Mouse (Mus musculus) small intestine, adult 2 months (tissue): ENCODE results near the gene Acy3.

ENCODE experiments used
- CTCF ChIP-seq: fragments of 200-500 bp; IDR thresholded peaks from 2 replicates; pipeline ENCODE4 v1.5.1; 2012; ENCODE audit warnings: low read depth, mild to moderate bottlenecking, control low read depth, inconsistent platforms, low read length, moderate library complexity, mixed read lengths; ENCODE audit not compliant: insufficient replicate concordance, insufficient read length; ENCODE audit errors: extremely low read depth
- POLR2A ChIP-seq: fragments of 200-500 bp; IDR thresholded peaks from 2 replicates; pipeline ENCODE4 v1.6.1; 2012; ENCODE audit warnings: low read depth, mild to moderate bottlenecking, control low read depth, inconsistent platforms, low read length, moderate library complexity

GRCm38 (mm10) chr19:3947813-3948212 lies 38.6 kb upstream of the Acy3 start:
- TF ChIP-seq CTCF = no peak
- TF ChIP-seq POLR2A = no peak
